Mouse (Mus musculus) midbrain, embryonic 11.5 days (tissue): ENCODE data around the gene Ppcdc. TPM values are rescaled to one million over a fixed set of nuclear protein-coding genes. Genes with fewer than 3 reads are reported as not detected.

Experiments used
- ATAC-seq: fragments of 200-750 bp; cut with Nextera tagmentation; 2 replicates; pipeline ENCODE4 v1.8.0; 2017; ENCODE audit warnings: moderate TSS enrichment, moderate library complexity; ENCODE audit not compliant: low FRiP score
- DNase-seq: peaks from one replicate; pipeline ENCODE4 v3.0.0; 2015; ENCODE audit warnings: low spot score; ENCODE audit errors: missing footprints
- H3K27ac ChIP-seq: fragments of 300-500 bp; sonication (generic); 2 replicates; pipeline ENCODE4 v1.5.1; 2014; ENCODE audit warnings: low read depth, low read length
- H3K27me3 ChIP-seq: fragments of 300-500 bp; sonication (generic); 2 replicates; pipeline ENCODE4 v1.6.1; 2014; ENCODE audit warnings: mild to moderate bottlenecking, low read length, moderate library complexity, mixed read lengths; ENCODE audit not compliant: control insufficient read depth, insufficient read depth
- H3K36me3 ChIP-seq: fragments of 300-500 bp; sonication (generic); 2 replicates; pipeline ENCODE4 v1.6.1; 2014; ENCODE audit warnings: mild to moderate bottlenecking, low read length, moderate library complexity, mixed read lengths; ENCODE audit not compliant: control insufficient read depth, insufficient read depth
- H3K4me1 ChIP-seq: fragments of 300-500 bp; sonication (generic); 2 replicates; pipeline ENCODE4 v1.6.1; 2014; ENCODE audit warnings: low read length; ENCODE audit not compliant: control insufficient read depth, insufficient read depth
- H3K4me2 ChIP-seq: fragments of 300-500 bp; sonication (generic); 2 replicates; pipeline ENCODE4 v1.6.1; 2014; ENCODE audit warnings: mild to moderate bottlenecking, moderate library complexity
- H3K4me3 ChIP-seq: fragments of 300-500 bp; sonication (generic); 2 replicates; pipeline ENCODE4 v1.5.1; 2014; ENCODE audit warnings: low read depth, low read length
- H3K9ac ChIP-seq: fragments of 300-500 bp; sonication (generic); 2 replicates; pipeline ENCODE4 v1.6.1; 2014; ENCODE audit warnings: low read length
- H3K9me3 ChIP-seq: fragments of 300-500 bp; sonication (generic); 2 replicates; pipeline ENCODE4 v1.6.1; 2016; ENCODE audit warnings: low read length; ENCODE audit not compliant: control insufficient read depth
- WGBS: fragments of 180-500 bp; shearing (Covaris S2); extraction: QIAGEN DNeasy Blood & Tissue Kit; methylation state at CpG from one replicate; pipeline ENCODE4 v1.1.7; 2014; 5-methylcytosine and 5-hydroxymethylcytosine counted together
- polyA plus RNA-seq: library from polyadenylated mRNA; unstranded; fragments of >200 nt; fragmentation: Nextera tagmentation; extraction: Ambion mirVana; gene quantifications from 2 replicates; pipeline ENCODE4 v1.2.1, GENCODE M21; 2014

The Ppcdc gene
- polyA plus RNA-seq, 1 experiment from 2014 or later: 22.9 TPM

DNA sequence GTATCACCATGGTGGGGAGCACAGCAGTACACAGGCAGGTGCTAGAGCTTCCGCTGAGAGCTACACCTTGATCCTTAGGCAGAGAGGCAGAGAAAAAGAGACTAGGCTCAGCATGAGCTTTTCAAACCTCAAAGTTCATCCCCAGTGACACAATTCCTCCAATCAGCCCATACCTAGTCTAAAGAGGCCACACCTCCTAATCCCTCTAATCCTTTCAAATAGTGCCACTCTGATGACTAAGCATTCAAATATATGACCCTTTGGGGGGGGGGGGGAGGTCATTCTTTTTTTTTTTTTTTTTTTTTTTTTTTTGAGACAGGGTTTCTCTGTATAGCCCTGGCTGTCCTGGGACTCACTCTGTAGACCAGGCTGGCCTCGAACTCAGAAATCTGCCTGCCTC is 41.2 kb downstream of the Ppcdc start:
- H3K4me1 ChIP-seq: no peaks in the 10 kb centered on the region
- H3K27me3 ChIP-seq: no peaks in the 10 kb centered on the region
- H3K9ac ChIP-seq: no peak overlapping the region
- DNase-seq (no peak), ATAC-seq (no peak)
- H3K27ac ChIP-seq: no peak overlapping the region
- 86% methylated on average over 2 of the region's 2 CpGs for WGBS
- no peak overlapping the region for H3K4me2 ChIP-seq
- H3K4me3 ChIP-seq: no peak overlapping the region
- H3K36me3 ChIP-seq: no peaks in the 10 kb centered on the region
- no peaks in the 10 kb centered on the region; the same call in 1 of the 2 replicates for H3K9me3 ChIP-seq

DNA sequence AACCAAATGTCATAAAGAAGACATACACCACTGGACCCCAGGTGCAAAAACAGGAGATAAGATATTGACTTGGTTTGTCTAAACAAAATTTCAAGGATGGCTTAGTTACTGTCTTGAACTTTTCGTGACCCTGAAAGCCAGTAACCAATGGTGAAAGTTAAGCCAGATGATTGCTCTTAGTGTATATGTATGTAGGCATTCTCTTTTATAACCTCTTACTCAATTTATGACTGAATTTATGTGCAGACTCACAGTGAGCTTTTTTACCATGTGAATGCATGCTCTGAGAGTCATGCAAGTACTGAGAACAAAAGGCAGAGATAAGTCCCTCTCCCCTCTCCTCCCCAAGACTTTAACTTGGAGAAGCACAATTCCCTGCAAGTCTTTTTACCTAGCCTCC is 47.0 kb downstream of the Ppcdc start:
- Histone ChIP-seq H3K27me3 (no peaks in the 10 kb centered on the region), H3K9ac (no peak overlapping the region), H3K27ac (no peak overlapping the region), H3K4me2 (no peak overlapping the region), H3K4me1 (no peaks in the 10 kb centered on the region), H3K9me3 (no peaks in the 10 kb centered on the region), H3K4me3 (no peak overlapping the region), H3K36me3 (no peaks in the 10 kb centered on the region)
- DNase-seq (no peak), ATAC-seq (no peak)
- 62% methylated on average over 1 of the region's 1 CpGs for WGBS

DNA sequence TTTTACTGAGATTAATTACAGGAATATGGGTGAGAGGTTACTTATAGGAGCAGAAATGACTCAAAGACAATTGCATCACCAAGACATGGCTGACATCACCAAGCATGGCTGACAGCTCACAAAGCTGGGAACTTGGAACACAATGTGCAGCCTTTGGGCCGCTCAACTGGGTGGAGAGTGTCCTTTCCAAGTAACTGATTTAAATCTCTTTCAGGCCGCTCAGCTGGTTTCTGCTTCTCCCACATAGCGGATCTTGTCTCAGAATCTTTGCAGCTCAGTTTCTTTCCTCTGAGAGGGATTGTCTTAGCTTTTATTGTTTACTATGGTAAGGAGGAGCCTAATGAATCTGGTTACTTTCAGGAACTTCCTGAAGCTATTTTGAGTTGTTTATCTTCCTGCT is 49.1 kb downstream of the Ppcdc start:
- no peaks in the 10 kb centered on the region for H3K27me3 ChIP-seq
- no peak overlapping the region for H3K4me2 ChIP-seq
- H3K9ac ChIP-seq: no peak overlapping the region
- no peaks in the 10 kb centered on the region for H3K4me1 ChIP-seq
- H3K36me3 ChIP-seq: no peaks in the 10 kb centered on the region
- H3K4me3 ChIP-seq: no peak overlapping the region
- no peaks in the 10 kb centered on the region for H3K9me3 ChIP-seq
- WGBS: 77% methylated on average over 3 of the region's 3 CpGs
- no peak overlapping the region for H3K27ac ChIP-seq
- ATAC-seq (no peak), DNase-seq (no peak)

DNA sequence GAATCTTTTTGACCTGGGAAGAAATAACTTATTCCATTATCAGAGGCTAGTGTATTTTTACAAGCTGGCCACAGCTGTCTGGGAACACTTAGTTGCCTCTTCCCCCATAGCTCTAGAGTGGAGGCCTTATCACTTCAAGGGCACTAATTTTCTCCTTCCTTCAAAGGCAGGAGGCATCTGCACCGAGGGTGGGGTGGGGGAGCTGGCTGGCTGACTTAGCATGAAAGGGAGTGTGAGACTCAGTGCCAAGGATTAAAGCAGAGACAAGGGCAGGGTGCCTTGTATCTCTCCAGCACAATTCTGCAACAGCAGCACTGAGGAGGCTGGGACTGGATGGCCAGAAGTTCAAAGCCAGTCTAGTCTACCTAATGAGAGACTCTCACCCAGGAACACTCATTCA is 50.8 kb downstream of the Ppcdc start:
- Histone ChIP-seq H3K4me1 (no peaks in the 10 kb centered on the region), H3K4me2 (no peak overlapping the region), H3K4me3 (no peak overlapping the region), H3K9me3 (no peaks in the 10 kb centered on the region), H3K27ac (no peak overlapping the region), H3K27me3 (no peaks in the 10 kb centered on the region), H3K36me3 (no peaks in the 10 kb centered on the region), H3K9ac (no peak overlapping the region)
- DNase-seq: no peak
- WGBS: 37% methylated on average over 1 of the region's 1 CpGs
- ATAC-seq: no peak

DNA sequence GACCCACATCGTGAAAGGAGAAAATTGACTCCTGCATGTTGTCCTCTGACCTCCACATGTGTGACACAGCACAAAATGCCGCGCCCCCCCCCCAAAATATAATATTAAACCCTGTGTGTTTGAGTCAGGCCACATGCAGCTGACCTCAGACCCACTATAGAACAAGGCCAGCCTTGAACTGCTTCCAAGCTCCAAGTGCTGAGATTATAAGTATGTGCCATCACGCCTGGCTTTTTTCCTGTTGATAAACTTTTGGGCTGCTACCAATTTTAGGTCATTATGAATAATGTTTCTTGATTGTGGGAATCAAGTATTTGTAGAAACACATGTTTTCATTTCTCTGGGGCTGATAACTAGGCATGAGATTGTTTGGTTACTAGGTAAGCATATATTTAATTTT is 53.0 kb downstream of the Ppcdc start:
- Histone ChIP-seq H3K4me2 (no peak overlapping the region), H3K27ac (no peak overlapping the region), H3K9me3 (no peaks in the 10 kb centered on the region), H3K4me1 (no peaks in the 10 kb centered on the region), H3K9ac (no peak overlapping the region), H3K27me3 (no peaks in the 10 kb centered on the region), H3K4me3 (no peak overlapping the region), H3K36me3 (no peaks in the 10 kb centered on the region)
- ATAC-seq (no peak), DNase-seq (no peak)
- WGBS: 95% methylated on average over 4 of the region's 4 CpGs

DNA sequence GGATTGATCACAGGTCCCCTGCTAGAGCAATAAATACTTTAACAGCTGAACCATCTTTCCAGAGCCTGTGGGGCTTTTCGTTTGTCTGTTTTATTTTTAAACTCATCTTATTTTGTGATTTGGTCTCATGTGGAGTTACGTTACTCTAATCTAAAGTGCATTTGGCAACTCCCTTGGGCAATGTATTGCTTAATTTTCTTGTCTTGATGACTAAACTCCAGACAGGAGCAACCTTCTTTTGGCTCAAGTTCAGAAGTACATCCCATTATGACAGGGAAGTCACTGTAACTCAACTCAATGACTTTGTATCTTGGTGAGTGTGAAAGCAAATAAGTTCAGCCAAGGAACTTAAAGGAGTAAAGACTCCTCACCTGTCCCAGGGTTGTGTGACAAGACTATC is 55.3 kb downstream of the Ppcdc start:
- 81% methylated on average over 2 of the region's 2 CpGs for WGBS
- no peak for DNase-seq
- H3K9ac ChIP-seq: no peak overlapping the region
- no peaks in the 10 kb centered on the region for H3K4me1 ChIP-seq
- no peak overlapping the region for H3K27ac ChIP-seq
- ATAC-seq: no peak
- no peaks in the 10 kb centered on the region for H3K9me3 ChIP-seq
- H3K4me2 ChIP-seq: no peak overlapping the region
- no peaks in the 10 kb centered on the region for H3K36me3 ChIP-seq
- H3K27me3 ChIP-seq: no peaks in the 10 kb centered on the region
- no peak overlapping the region for H3K4me3 ChIP-seq

DNA sequence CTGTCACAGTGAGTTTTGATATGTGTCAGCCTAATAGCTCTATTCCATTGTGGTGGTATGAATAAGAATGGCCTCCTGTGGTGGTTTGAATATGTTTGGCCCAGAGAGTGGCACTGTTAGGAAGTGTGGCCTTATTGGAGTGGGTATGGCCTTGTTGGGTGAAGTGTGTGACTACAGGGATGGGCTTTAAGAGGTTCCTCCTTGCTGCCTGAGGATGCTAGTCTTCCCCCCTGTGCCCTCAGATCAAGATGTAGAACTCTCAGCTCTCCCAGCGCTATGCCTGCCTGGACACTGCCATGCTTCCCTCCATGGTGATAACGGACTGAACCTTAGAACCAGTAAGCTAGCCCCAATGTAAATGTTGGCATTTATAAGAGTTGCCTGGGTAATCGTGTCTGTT is 78.9 kb downstream of the Ppcdc start:
- DNase-seq (no peak), ATAC-seq (no peak)
- H3K27me3 ChIP-seq: no peaks in the 10 kb centered on the region
- H3K36me3 ChIP-seq: no peaks in the 10 kb centered on the region
- no peak overlapping the region for H3K27ac ChIP-seq
- H3K4me1 ChIP-seq: no peaks in the 10 kb centered on the region
- no peak overlapping the region for H3K9ac ChIP-seq
- H3K4me2 ChIP-seq: no peak overlapping the region
- H3K9me3 ChIP-seq: no peaks in the 10 kb centered on the region
- no peak overlapping the region for H3K4me3 ChIP-seq
- 86% methylated on average over 3 of the region's 3 CpGs for WGBS

DNA sequence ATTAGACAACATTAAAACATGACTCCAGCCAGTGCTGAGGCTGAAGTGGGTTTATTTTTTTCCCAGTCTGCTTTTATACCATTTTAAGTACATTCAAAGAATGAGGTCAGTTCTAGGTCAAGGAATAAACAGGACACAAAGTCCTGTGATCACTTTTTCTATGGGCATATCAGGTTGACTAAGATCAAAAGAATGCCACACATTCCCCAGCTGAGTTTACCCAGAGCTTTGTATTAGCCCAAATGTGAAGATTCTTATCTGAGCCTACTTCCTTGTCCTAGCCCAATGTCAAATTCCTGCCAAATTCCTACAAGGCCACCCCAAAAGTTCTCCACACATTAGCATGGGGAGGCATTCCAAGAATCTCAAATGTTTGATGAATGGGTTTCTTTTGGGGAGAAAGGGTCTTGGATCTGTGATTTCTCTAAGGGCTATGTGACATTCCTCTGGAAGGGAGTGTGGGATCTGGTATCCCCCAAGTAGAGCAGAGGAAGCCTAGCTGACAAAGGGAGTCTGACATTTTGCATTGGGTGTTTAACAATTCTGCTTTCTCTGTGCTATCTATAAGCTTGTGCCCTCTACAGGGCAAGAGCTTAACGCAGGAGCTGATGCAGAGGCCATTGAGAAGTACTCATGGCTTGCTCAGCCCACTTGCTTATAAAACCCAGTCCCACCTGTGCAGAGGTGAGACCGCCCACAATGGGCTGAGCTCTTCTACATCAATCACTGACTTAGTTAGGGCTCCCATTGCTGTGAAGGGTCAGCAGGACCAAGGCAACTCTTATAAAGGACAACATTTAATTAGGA is 85.3 kb downstream of the Ppcdc start:
- Histone ChIP-seq H3K27ac (no peak overlapping the region), H3K9me3 (no peaks in the 10 kb centered on the region), H3K27me3 (no peaks in the 10 kb centered on the region), H3K4me3 (no peak overlapping the region), H3K36me3 (no peaks in the 10 kb centered on the region), H3K9ac (no peak overlapping the region), H3K4me2 (no peak overlapping the region), H3K4me1 (no peaks in the 10 kb centered on the region)
- ATAC-seq: no peak
- whole genome bisulfite sequencing: 60% methylated on average over 2 of the region's 2 CpGs
- no peak for DNase-seq

DNA sequence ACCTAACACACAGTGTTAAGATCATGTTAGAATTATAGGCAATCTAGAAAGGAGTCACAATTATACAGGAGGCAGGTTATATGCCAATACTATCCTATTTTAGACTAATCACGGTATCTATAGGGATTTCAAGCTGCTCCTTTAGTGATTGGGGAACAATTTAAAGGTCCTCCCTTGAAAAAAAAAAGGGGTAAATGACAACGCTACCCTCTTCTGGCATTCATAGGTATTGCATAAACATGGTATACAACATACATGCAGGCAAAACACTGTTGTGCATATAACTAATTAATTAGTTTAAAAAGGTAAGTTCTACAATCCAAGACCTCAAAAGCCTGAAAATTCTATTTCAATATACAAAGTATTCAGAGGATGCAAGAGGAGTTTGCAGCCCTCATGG is 88.6 kb downstream of the Ppcdc start:
- DNase-seq: no peak
- no peaks in the 10 kb centered on the region for H3K36me3 ChIP-seq

More for the DNA sequence above, 88.6 kb downstream of the Ppcdc start:
- no peak overlapping the region for H3K4me3 ChIP-seq
- no peaks in the 10 kb centered on the region for H3K27me3 ChIP-seq
- H3K4me2 ChIP-seq: no peak overlapping the region
- no peaks in the 10 kb centered on the region for H3K4me1 ChIP-seq
- no peak overlapping the region for H3K9ac ChIP-seq
- 53% methylated on average over 2 of the region's 2 CpGs for WGBS
- ATAC-seq: no peak
- no peak overlapping the region for H3K27ac ChIP-seq
- no peaks in the 10 kb centered on the region for H3K9me3 ChIP-seq
